Mouse (Mus musculus) testis, adult 10 weeks (tissue): Measurements from ENCODE around the gene Snx22. TPM values are rescaled to one million over a fixed set of nuclear protein-coding genes. Genes with fewer than 3 reads are reported as not detected.

Source experiments
- polyA plus RNA-seq: library from polyadenylated mRNA; stranded (reverse); fragments of 350-450 nt; fragmentation: Illumina TruSeq; extraction: RNeasy Lipid Tissue Mini Kit (QIAGEN cat#74804); gene quantifications from one replicate; pipeline ENCODE4 v1.2.3, GENCODE M21; 2014; ENCODE audit warnings: low read depth, low replicate concordance

Gene Snx22
- polyA plus RNA-seq: not detected

DNA sequence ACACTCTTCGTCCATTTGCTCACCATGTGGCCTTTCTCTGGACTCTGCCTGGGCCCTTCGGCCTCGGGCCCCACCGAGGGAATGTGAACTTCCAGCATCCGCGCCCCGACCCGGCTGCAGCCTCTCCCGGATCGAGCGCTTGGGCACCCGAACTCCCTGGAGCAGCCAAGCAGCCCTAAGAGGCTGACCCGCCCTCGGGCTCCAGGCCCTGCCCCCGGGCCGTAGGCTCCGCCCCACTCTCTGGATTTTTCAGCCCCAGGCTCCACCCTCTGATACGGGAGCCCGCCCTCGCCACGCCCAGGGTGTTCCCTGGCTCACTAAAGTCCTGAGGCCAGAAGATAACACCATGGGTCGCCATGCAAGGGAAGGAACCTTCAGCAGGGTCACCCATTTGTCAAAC lies at the start of gene Snx22:
Gene Snx22, minus strand, starts transcription at position 137 of the 400 bp plus-strand sequence.

DNA sequence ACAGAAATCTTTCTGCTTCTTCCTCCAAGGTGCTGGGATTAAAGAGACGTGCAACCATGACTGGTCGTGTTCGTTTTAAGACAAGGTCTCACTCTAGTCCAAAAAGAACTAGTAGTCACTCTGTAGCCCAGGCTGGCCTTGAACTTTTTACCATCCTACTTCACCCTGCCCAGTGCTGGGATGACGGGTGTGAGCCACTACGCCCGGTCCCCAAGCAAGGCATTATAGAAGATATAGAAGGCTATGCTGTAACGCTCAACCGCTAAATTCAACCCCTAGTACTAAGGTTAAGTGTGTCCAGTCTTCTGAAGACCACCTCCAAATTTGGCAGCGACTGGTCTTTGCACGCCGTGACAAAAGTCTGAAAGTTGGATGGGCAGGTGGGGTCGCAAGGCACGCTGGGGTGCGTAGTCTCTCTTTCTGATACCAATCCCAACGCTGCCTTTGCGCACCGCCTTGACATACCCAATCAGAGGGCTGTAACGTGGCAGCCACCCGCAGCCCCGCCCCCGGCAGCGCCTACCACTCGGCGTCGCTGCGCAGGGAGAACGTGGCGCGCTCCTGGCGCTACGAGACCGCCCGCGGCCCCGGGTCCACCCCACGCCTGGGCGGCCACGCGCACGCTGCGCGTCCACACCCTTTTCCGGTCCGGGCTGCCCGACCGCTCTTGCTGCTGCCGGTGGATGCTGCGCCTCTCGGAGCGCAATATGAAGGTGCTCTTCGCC lies 9.8 kb downstream of the Snx22 start, which contains the start of gene Ppib:
Gene Ppib, plus strand, starts transcription at position 640 of the 725 bp plus-strand sequence.

Other genes with a start within 250 kb of the Snx22 start
- gene Zfp609, start 242.2 kb downstream of the Snx22 start, polyA plus RNA-seq: 11.2 TPM
- gene Pclaf, start 179.5 kb downstream of the Snx22 start, polyA plus RNA-seq: 3.9 TPM
- 55.3 TPM for gene Trip4, start 160.9 kb downstream of the Snx22 start, polyA plus RNA-seq
- 66.4 TPM for gene Csnk1g1, start 160.8 kb downstream of the Snx22 start, polyA plus RNA-seq
- 35.5 TPM for gene Ppib, start 9.5 kb downstream of the Snx22 start, polyA plus RNA-seq
- gene Snx1, start 56.9 kb upstream of the Snx22 start, polyA plus RNA-seq: 410 TPM
- gene Ciao2a, start 56.9 kb upstream of the Snx22 start, polyA plus RNA-seq: 53.5 TPM
- gene Dapk2, start 88.5 kb upstream of the Snx22 start, polyA plus RNA-seq: 0.45 TPM